Mouse (Mus musculus) ES-E14 (cell line): Measurements from ENCODE around the gene Gm16503. TPM values are rescaled to one million over a fixed set of nuclear protein-coding genes. Genes with fewer than 3 reads are reported as not detected.
"Not testable (repeated sequence)": the region's sequence is repeated elsewhere in the genome, so short reads cannot be mapped to it uniquely, and the experiment has no call there.

Source experiments
- DNase-seq: peaks from one replicate; pipeline ENCODE4 v3.0.0-alpha.2; 2013; ENCODE audit warnings: low read depth, low spot score
- H3K27ac ChIP-seq: 2 replicates; pipeline ENCODE4 v1.5.1; 2012; ENCODE audit warnings: low read depth, mild to moderate bottlenecking, low read length, moderate library complexity, mixed read lengths; ENCODE audit not compliant: poor library complexity, insufficient read depth, severe bottlenecking
- H3K36me3 ChIP-seq: 2 replicates; pipeline ENCODE4 v1.6.1; 2012; ENCODE audit warnings: mild to moderate bottlenecking, low read length, moderate library complexity, mixed read lengths; ENCODE audit not compliant: control insufficient read depth, poor library complexity, insufficient read depth, severe bottlenecking
- H3K4me1 ChIP-seq, 2 experiments: fragments of 150-350 bp in 1 of 2; sonication (generic) in 1 of 2; 2 replicates each; pipeline ENCODE4 v1.6.1; 2012; ENCODE audit warnings: low read length in 2 of 2, mild to moderate bottlenecking in 1 of 2, mixed read lengths in 1 of 2; ENCODE audit not compliant: control insufficient read depth in 2 of 2, insufficient read depth in 2 of 2, poor library complexity in 1 of 2
- H3K4me3 ChIP-seq, 2 experiments: fragments of 150-350 bp in 1 of 2; sonication (generic) in 1 of 2; 2 replicates each; pipeline ENCODE4 v1.5.1; 2012; ENCODE audit warnings: low read length in 2 of 2, low read depth in 1 of 2, mild to moderate bottlenecking in 1 of 2, mixed read lengths in 1 of 2; ENCODE audit not compliant: insufficient read depth in 1 of 2, poor library complexity in 1 of 2, severe bottlenecking in 1 of 2
- H3K9ac ChIP-seq: 2 replicates; pipeline ENCODE4 v1.6.1; 2012; ENCODE audit warnings: low read depth, mild to moderate bottlenecking, low read length, mixed read lengths; ENCODE audit not compliant: poor library complexity, insufficient read depth, severe bottlenecking
- H3K9me3 ChIP-seq: fragments of 150-350 bp; sonication (generic); 2 replicates; pipeline ENCODE4 v1.6.1; 2012; ENCODE audit warnings: low read depth, mild to moderate bottlenecking, low read length; ENCODE audit not compliant: control insufficient read depth, insufficient read depth
- CHD2 ChIP-seq: IDR thresholded peaks from 2 replicates; pipeline ENCODE4 v1.6.1; 2014; ENCODE audit warnings: mild to moderate bottlenecking, low read depth, low read length, inconsistent platforms
- HCFC1 ChIP-seq: IDR thresholded peaks from 2 replicates; pipeline ENCODE4 v1.6.1; 2012; ENCODE audit warnings: low read length, inconsistent platforms, borderline replicate concordance; ENCODE audit not compliant: insufficient read depth
- MAFK ChIP-seq: IDR thresholded peaks from 2 replicates; pipeline ENCODE4 v1.6.1; 2014; ENCODE audit warnings: mild to moderate bottlenecking, low read depth, low read length, inconsistent platforms; ENCODE audit not compliant: insufficient read depth
- ZC3H11A ChIP-seq: IDR thresholded peaks from 2 replicates; pipeline ENCODE4 v1.6.1; 2012; ENCODE audit warnings: low read depth, mild to moderate bottlenecking, inconsistent platforms, low read length, borderline replicate concordance
- ZNF384 ChIP-seq: IDR thresholded peaks from 2 replicates; pipeline ENCODE4 v1.6.1; 2012; ENCODE audit warnings: low read depth, low read length, inconsistent platforms
- in situ Hi-C, 2 experiments: fragments of 600-800 bp; cut with MboI; formaldehyde crosslinking; loops; one replicate each; pipeline ENCODE4 v1.15.1; 2025; ENCODE audit warnings: low sequenced_read_pairs in 2 of 2, inconsistent platforms in 1 of 2; ENCODE audit not compliant: unreplicated experiment in 2 of 2
- total RNA-seq: library from RNA; depleted of rRNA; stranded (reverse); fragments of 300-350 nt; gene quantifications from 2 replicates; pipeline ENCODE4 v1.2.3, GENCODE M21; 2012; rRNA removed

Gene Gm16503
- total RNA-seq = 0.27 and 0.37 TPM in 2 replicates

DNA sequence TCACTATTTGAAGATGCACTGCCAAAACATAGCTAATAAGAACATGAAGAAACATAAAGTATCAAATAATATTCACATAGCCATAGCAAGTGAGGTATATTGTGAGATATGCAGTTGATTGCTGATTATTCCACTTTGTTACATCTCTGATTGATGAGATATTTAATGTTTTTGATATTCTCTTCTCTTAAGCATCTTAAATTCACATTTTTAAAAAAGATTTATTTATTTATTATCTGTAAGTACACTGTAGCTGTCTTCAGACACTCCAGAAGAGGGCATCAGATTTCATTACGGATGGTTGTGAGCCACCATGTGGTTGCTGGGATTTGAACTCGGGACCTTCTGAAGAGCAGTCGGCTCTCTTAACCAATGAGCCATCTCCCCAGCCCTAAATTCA, at the start of gene Gm16503:
TSS of gene Gm16503 (plus strand) at position 301 of the 400 bp plus-strand sequence.
- H3K4me3 ChIP-seq, H3K9ac ChIP-seq, in situ Hi-C loops, H3K27ac ChIP-seq, H3K4me1 ChIP-seq, H3K36me3 ChIP-seq, DNase-seq, H3K9me3 ChIP-seq: not testable (repeated sequence)

DNA sequence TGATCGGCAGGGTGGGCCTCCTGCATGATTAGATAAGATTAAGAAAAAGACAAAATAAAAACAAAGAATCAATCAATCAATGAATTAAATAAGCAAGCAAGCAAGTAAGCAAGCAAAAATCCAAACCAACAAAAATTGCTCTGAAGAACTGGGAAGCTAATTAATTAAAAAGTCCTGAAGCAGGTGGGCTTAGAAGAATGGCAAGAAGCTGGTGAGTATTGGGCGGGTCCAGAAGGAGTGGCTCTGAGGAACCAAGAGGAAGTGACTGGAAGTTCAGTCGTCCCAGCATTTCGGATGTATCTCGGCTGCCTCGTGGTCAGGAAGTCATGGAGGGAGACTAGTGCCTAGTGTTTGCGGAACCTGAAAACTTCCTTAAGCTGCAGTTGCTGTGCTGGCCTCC, 47.9 kb upstream of the Gm16503 start, which contains the start of gene Zfp982:
TSS of gene Zfp982 (plus strand) at position 301 of the 400 bp plus-strand sequence.
- H3K4me3 ChIP-seq = peak within 1 kb of the TSS; percentile 17 to 54; a peak in 2 of 4 replicates
- H3K9me3 ChIP-seq, in situ Hi-C loops, DNase-seq, H3K27ac ChIP-seq, H3K36me3 ChIP-seq, H3K4me1 ChIP-seq: not testable (repeated sequence)
- 0 out of 2 replicates have a peak within 1 kb of the TSS, but pooled peaks have one; percentile 5 for H3K9ac ChIP-seq

DNA sequence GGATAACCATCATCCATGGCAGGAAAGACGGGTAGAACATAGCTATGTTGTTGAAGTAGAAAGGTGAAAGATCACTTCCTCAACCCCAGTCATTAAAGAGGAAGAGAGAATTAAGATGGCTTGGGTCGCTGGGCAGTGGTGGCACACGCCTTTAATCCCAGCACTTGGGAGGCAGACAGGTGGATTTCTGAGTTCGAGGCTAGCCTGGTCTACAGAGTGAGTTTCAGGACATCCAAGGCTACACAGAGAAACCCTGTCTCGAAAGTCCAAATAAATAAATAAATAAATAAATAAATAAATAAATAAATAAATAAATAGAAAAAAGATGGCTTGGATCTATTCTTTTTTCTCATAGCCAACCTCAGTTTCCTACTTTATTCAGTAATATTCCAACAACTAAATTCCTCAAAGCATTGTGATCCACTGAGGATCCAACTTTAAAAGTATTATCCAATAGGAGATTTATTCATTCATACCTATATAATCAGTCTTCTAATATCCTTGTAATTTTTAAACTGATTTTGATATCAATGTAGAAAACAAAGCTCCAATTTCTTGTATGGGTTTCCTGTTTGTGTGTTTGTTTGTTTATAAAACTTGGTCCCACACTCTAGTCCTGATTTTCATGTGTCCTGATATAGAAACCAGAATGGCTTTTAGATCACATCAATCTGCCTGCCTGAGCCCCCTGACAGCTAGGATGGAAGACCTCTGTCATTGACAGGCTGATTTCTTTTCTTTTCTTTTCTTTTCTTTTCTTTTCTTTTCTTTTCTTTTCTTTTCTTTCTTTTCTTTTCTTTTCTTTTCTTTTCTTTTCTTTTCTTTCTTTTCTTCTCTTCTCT, 41.0 kb upstream of the Gm16503 start:
- H3K36me3 ChIP-seq, H3K4me1 ChIP-seq, in situ Hi-C loops, H3K4me3 ChIP-seq, DNase-seq, H3K9ac ChIP-seq, H3K27ac ChIP-seq, H3K9me3 ChIP-seq: not testable (repeated sequence)

DNA sequence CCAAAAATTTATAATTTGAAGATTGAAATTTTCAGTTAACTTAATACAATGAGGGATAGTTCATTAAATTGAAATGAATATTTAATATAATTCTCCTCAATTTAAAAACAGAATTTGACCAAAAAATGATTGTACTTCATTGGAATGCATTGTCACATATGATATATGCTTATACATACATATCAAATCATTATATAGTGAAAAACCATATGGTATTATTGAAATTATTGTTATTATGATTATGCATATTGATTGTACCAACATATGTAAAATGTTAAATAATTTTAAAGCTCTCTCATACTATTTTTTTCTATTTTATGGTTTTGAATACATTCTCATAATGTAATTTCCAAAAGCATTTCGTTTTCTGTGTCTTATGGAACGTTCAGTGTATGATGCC, 30.8 kb upstream of the Gm16503 start:
- in situ Hi-C loops = no loop called here
- H3K9ac ChIP-seq = no peak overlapping the region
- H3K36me3 ChIP-seq = no peaks in the 10 kb centered on the region; the same call in 1 of the 2 replicates
- H3K9me3 ChIP-seq = peaks cover 15% of the 10 kb centered on the region
- H3K27ac ChIP-seq = no peak overlapping the region
- H3K4me1 ChIP-seq = no peaks in the 10 kb centered on the region
- H3K4me3 ChIP-seq = no peak overlapping the region
- DNase-seq = no peak
- no peak for TF ChIP-seq MAFK
- no peak for TF ChIP-seq ZNF384
- TF ChIP-seq ZC3H11A = no peak
- TF ChIP-seq CHD2 = no peak
- TF ChIP-seq HCFC1 = no peak

DNA sequence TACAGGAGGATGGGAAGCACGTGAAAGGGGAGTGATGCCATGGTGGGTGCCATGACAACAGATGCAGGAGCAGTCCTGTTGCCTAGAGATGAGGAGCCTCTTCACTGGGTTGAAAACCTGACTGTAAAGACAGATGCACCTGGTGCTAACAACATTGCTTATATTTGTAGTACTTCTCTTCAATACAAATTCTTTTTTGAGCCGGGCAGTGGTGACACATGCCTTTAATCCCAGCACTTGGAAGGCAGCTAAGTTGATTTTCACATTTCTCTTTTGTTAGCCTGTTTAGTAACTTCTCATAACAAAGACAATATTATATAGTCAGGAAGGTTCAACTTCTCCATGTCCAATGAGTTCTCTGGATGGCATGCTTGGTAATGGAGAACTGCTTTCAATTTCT, 21.0 kb upstream of the Gm16503 start:
- no peak for DNase-seq
- Histone ChIP-seq H3K36me3 (no peaks in the 10 kb centered on the region; the same call in 1 of the 2 replicates), H3K4me1 (no peaks in the 10 kb centered on the region), H3K9ac (no peak overlapping the region), H3K27ac (no peak overlapping the region), H3K9me3 (0 out of 2 replicates have a peak, but pooled peaks cover 5% of the 10 kb centered on the region), H3K4me3 (no peak overlapping the region)
- in situ Hi-C loops = loop anchor here (5.0 kb wide), 1 partner anchor 1962 kb away; no protein-coding TSS in a partner anchor
- TF ChIP-seq MAFK (no peak), CHD2 (no peak)
